Mouse (Mus musculus) induced T-regulatory cell, adult 2 months (primary cell): ENCODE results near the gene Fance.
"Not testable (repeated sequence)": the region's sequence is repeated elsewhere in the genome, so short reads cannot be mapped to it uniquely, and the experiment has no call there.

Source experiments
- DNase-seq: peaks from one replicate; pipeline ENCODE4 v3.0.0-alpha.2; 2012; ENCODE audit warnings: low read depth

Fance gene

GRCm38 (mm10) chr17:28349901-28350465 is 36.7 kb downstream of the Fance start:
- peak; percentile 50 for DNase-seq

DNA sequence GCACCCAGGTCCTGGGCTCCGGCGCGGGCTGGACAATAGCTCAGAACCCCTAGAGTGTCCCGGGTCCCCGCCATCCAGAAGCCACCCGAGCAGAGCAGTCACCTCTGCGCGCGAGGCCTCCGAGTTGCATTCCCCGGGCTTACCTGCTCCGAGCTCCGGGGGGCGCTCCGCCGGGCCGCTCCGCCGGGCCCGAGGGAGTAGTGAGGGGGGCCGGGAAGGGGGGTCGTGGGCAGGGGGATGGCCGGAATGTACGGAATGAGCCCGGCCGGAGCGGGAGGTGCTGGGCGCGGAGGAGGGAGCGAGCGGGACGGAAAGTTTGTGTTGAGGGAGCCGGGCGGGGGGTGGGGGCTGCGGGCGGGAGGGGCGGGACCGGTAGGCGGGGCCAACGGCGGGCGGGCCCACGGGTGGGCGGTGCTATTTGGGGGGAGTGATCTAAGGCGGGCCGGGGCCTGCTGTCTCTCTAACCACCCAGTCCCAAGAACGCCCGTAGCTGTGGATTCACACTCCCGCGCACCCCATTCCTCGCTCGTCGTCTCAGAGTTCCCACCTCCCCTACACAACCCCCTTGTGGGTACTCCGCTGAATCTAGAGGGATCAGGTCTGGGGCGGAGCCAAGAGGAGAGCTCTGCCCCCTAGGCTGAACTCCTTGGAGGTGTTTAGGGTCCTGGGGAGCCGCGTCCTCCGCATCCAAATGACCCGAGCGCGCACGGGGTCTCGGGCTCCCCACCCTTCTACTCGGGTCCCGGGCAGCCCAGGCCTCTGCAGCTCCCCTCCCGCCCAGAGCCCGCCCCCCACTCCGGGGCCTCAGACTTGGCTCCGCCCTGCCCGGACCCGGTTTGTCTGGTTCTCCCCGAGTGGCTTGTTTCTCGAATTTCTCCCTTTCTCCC is 37.4 kb downstream of the Fance start, which contains the start of gene Tead3:
Gene Tead3 (minus strand): TSS at position 352 of the 887 bp plus-strand sequence.
- peak; percentile 76 for DNase-seq

GRCm38 (mm10) chr17:28351353-28351890 is 38.1 kb downstream of the Fance start:
- peak; percentile 44 for DNase-seq

- no peak for DNase-seq
Observed at GRCm38 (mm10) chr17:28352018-28352417, 38.7 kb downstream of the Fance start.

- DNase-seq = no peak
Observed at GRCm38 (mm10) chr17:28355871-28356270, 42.6 kb downstream of the Fance start.

DNA sequence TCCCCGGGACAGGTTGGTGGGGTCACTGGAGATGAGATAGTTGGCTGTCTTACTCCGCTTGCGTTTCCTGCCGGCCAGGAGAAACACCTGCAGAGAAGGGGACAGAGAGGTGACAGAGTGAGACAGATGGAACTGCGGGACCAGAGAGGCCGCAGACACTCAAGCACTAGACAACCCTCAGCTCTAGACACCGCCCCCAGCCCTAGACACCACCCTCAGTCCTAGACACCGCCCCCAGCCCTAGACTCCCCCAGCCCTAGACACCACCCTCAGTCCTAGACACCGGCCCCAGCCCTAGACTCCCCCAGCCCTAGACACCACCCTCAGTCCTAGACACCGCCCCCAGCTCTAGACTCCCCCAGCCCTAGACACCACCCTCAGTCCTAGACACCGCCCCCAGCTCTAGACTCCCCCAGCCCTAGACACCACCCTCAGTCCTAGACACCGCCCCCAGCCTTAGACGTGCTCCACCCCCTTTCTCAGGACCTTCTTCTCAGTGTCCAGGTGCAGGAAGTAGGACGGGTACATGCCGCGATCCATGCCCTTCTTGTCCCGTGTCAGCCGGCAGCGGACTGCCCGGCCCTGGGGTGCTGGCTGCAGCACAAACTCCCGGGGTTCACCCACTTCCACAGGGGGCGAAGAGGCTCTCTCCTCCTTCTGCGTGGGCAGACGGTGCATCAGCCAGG is 45.4 kb downstream of the Fance start:
- DNase-seq = not testable (repeated sequence)

DNA sequence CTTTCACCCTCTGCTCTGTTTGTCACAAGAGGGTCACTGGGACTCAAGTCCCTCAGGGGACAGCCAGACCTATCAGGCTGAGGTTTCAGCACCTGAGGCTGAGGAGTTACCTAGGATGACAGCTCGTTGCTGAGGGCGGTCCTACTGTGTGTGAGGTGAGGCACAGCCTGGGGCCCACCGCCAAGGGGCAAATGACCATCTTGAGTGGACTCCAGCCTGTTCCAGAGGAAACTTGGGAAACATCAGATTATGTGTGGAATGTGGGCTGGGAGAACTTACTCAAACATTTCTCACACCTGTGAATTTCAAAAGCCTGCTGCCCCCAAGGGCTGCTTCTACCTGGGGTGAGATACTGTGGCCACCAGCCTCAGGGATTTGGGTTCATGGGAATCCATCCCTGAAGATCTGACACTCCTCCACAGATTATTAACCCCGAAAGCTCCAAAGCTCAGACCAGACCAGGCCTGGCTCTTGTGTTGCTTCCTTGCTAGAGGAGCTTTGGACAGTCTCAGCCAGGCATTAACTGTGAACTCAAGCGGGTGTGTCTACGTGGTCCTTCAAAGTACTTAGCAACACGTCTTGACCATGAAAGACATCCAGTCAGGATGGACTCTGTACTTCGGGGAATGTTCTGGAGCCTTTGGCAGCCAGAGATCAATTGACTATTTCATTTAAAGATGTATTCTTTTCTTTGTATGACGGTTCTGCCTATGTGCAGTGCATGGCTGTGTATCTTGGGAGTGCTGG is 47.4 kb downstream of the Fance start:
- no peak for DNase-seq

DNA sequence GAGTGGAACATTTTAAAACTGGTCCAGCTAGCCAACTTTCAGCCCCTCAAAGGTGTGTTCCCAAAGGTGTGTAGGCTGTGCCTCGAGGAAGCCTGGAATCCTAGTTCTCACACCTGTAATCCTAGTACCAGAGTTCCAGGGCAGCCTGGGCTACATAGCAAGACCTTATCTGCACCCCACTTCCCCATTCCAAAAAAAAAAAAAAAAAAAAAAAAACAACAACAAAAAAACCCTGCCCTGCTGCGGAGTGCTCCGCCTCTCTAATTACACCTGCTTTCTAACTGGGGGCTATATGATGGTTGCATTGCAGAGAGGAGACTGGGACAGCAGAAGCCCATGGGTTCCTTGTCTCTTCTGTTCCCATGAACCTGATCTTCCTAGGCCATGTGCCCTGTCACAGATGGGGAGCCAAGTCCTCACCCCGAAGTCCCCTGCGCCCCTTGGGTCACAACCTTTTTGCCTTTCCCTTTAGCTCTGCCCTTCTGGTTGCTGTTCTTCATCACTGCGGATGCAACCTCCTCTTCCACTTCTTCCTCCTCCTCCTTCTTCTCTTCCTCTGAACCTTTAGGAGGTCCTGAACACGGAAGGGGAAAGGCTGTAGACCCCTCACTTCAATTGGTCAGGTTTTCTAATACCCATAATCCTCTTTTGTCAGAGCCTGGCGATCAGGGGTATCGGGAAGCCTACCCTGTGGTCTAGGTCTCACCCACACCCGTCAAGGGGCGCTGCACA is 48.8 kb downstream of the Fance start:
- no peak for DNase-seq

DNA sequence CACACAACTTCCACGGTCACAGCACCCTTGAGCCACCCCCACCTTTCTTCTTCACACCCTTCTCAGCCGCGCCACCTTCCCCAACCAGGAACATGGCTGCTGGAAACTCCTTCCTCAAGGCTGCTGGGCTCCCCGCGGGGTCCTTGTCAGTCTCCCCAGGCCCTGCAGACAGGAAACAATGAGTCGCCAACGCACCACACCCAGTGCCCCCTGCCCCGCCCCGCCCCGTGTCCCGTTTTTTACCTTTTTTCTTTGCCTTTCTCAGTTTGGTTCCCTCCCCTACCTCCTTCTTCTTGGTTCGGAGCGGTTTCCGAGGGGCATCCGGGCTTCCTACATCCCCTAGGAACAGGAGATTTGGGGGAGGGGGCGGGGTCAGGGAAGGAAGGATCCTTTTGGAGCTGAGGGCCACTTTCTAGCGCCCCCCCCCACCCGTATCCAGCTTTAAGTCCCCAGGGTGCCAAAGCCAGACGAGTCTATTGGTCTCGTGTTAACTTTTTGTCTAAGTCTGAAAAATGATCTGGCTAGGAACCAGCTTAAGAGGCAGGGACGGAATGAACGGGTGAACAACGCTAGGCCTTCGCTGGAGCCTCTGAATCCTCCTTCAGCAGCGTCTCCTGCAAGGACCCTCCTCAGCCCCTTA is 49.5 kb downstream of the Fance start:
- peak; percentile 56 for DNase-seq

- no peak for DNase-seq
Observed at GRCm38 (mm10) chr17:28363507-28363906, 50.2 kb downstream of the Fance start.

DNA sequence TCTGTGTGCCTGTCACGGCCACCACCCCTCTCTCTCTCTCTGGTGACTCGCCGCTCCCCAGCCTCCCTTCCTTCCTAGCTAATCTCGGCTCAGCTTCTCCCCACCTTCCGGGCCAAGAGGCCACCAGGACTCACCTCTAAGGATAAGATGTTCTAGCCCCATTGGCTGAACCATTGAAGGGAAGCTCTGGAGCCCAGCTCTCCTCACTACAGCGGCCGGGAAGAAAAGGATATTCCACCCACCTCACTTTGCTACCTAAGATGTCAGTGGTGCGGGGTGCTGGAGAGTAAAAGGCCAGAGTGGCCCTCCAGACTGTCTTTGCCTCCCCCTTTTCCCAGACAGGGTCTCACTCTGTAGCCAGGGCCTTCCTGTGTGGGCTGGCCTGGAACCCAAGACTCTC is 51.8 kb downstream of the Fance start, which contains the start of gene Tulp1:
Gene Tulp1 (minus strand): TSS at position 101 of the 400 bp plus-strand sequence.
- DNase-seq = no peak

GRCm38 (mm10) chr17:28368449-28368848 is 55.1 kb downstream of the Fance start:
- peak; percentile 84 for DNase-seq

DNA sequence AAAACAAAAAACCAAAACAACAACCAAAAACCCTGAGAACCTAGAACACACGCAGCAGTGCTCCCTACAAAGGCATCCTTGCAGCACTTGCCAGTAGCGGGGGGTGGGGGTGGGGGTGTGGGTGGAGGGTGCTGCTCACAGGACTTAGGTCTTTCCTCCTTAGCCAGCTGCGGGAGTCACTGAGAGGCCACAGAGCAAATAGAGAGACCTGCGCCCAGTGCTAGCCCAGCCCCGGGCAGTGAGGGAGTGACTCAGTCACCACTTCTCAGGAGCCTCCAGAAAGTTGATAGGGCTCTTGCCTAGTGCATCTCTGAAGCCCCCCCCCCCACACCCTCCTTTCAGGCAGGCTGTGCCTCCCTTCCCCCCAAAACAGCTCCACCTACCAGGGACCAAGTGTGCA is 55.7 kb downstream of the Fance start:
- no peak for DNase-seq

DNA sequence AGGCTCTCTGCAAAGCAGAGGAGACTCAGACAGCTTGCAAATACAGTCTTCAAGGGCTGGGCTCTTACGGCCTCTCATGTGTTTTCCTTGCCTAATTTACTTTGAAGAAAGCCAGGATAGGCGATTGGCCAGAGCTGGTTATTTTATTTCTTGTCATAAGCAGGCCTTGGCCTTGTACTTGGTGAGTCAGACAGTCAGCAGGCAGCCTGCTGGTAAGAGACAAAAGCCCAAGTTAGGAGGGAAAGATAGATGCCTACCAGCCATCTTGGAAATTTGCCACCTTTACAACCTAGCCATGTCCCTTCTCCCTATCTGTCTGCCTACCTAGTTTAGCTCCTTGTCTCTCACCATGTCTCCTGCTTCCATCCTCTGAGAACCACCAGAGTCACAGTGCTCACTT is 58.0 kb downstream of the Fance start:
- no peak for DNase-seq

- DNase-seq = no peak
Observed at GRCm38 (mm10) chr17:28371941-28372340, 58.6 kb downstream of the Fance start.

DNA sequence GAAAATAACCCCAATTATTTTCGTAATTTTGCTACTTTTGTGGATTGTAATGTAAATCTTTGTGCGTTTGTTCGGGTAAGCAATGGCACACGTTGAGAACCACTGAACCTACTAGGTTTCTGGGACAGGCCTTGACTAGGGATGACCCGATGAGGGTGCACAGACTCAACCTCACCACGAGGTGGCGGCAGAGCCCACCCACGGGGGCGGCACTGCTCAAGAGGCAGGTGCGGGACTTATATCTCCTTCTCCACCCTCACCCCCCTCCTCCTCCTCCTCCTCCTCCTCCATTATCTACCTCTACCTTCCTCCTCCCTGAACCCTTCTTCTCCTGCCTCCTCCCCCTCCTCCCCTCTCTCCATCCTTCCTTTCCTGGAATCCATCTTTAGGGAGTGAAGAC is 60.5 kb downstream of the Fance start:
- peak; percentile 83 for DNase-seq

- DNase-seq = no peak
Observed at GRCm38 (mm10) chr17:28374494-28374893, 61.2 kb downstream of the Fance start.

- peak; percentile 82 for DNase-seq
Observed at GRCm38 (mm10) chr17:28375592-28376061, 62.3 kb downstream of the Fance start.
